Mouse (Mus musculus): ENCODE measurements around the gene Catsper1. TPM values are rescaled to one million over a fixed set of nuclear protein-coding genes. Genes with fewer than 3 reads are reported as not detected.

The Catsper1 gene
- polyA plus RNA-seq, 1 experiment: not detected

DNA sequence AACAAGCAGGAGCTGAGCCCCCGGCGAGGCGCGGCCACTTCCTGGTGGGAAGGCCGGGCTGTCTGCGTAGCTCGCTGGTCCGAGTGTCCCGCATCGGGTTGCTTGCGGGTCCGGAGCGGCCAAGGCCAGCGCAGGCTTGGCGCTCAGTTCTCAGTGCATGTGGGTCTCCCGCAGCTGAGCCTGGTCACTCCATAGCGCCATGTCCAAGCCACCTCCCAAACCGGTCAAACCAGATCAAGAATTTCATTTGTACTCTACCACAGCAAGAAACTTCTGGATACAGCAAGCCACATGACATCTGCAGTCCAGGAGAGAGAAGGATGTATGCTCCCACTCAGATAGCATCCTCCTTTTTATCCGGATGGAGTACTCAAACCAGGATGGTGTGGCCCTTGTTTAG is 7.6 kb upstream of the Catsper1 start:
- no peak overlapping the region for H3K4me3 ChIP-seq (ENCODE audit: control insufficient read depth, insufficient read depth, low read length)
- H3K4me1 ChIP-seq (replicated peaks; ENCODE audit: control insufficient read depth, insufficient read depth, low read length): peaks cover 6% of the 10 kb centered on the region
- WGBS: 95% methylated on average over 19 of the region's 19 CpGs
- no peaks in the 10 kb centered on the region; the same call in 1 of the 2 replicates for H3K27me3 ChIP-seq (ENCODE audit: control insufficient read depth, insufficient read depth, low read length)
- no peak overlapping the region for H3K27ac ChIP-seq (ENCODE audit: control insufficient read depth, insufficient read depth, low read length)
- no peak for DNase-seq
- no peaks in the 10 kb centered on the region for H3K36me3 ChIP-seq (ENCODE audit: control insufficient read depth, insufficient read depth, low read length)
- TF ChIP-seq CTCF (IDR thresholded peaks at IDR 0.05; ENCODE audit: borderline replicate concordance, control insufficient read depth, extremely low read depth, insufficient read depth, low read length, poor library complexity) (no peak), POLR2A (IDR thresholded peaks at IDR 0.05; ENCODE audit: control insufficient read depth, extremely low read depth, insufficient read depth, low read length, poor library complexity) (no peak)

DNA sequence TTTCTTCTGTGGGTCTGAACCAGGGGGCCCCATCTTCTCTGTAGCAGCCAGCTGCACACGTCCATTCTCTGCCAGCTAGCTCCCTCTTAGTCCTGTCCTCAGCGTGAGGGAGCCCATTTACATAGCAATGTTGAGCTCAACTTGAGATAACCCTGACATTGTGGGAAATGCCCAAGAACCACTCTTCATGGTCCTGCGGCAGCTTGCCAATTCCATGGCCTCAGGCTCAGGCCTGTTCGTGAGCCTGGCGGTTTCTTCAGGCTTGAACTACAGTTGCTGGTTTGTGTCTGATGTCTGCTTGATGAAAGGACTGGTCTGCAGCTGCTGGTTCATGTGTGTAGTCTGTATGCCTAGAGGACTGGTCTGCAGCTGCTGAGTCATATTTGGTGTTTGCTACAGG is 800 bp upstream of the Catsper1 start:
- Histone ChIP-seq H3K36me3 (ENCODE audit: control insufficient read depth, insufficient read depth, low read length) (no peaks in the 10 kb centered on the region), H3K27me3 (ENCODE audit: control insufficient read depth, insufficient read depth, low read length) (no peaks in the 10 kb centered on the region; the same call in 1 of the 2 replicates), H3K27ac (ENCODE audit: control insufficient read depth, insufficient read depth, low read length) (no peak overlapping the region), H3K4me1 (replicated peaks; ENCODE audit: control insufficient read depth, insufficient read depth, low read length) (no peaks in the 10 kb centered on the region), H3K4me3 (ENCODE audit: control insufficient read depth, insufficient read depth, low read length) (no peak overlapping the region)
- 91% methylated on average over 5 of the region's 5 CpGs for WGBS
- DNase-seq: no peak
- TF ChIP-seq CTCF (IDR thresholded peaks at IDR 0.05; ENCODE audit: borderline replicate concordance, control insufficient read depth, extremely low read depth, insufficient read depth, low read length, poor library complexity) (no peak), POLR2A (IDR thresholded peaks at IDR 0.05; ENCODE audit: control insufficient read depth, extremely low read depth, insufficient read depth, low read length, poor library complexity) (no peak)

- Histone ChIP-seq H3K36me3 (ENCODE audit: control insufficient read depth, insufficient read depth, low read length) (no peaks in the 10 kb centered on the region), H3K27ac (ENCODE audit: control insufficient read depth, insufficient read depth, low read length) (no peak overlapping the region), H3K4me1 (replicated peaks; ENCODE audit: control insufficient read depth, insufficient read depth, low read length) (no peaks in the 10 kb centered on the region), H3K4me3 (ENCODE audit: control insufficient read depth, insufficient read depth, low read length) (no peak overlapping the region), H3K27me3 (ENCODE audit: control insufficient read depth, insufficient read depth, low read length) (no peaks in the 10 kb centered on the region)
- WGBS: 22% methylated on average over 5 of the region's 5 CpGs
- peak; percentile 76 for DNase-seq
- TF ChIP-seq CTCF (IDR thresholded peaks at IDR 0.05; ENCODE audit: borderline replicate concordance, control insufficient read depth, extremely low read depth, insufficient read depth, low read length, poor library complexity) (no peak), POLR2A (IDR thresholded peaks at IDR 0.05; ENCODE audit: control insufficient read depth, extremely low read depth, insufficient read depth, low read length, poor library complexity) (no peak)
These were observed 2.4 kb downstream of the Catsper1 start for GRCm38 (mm10) chr19:5337975-5338374.

DNA sequence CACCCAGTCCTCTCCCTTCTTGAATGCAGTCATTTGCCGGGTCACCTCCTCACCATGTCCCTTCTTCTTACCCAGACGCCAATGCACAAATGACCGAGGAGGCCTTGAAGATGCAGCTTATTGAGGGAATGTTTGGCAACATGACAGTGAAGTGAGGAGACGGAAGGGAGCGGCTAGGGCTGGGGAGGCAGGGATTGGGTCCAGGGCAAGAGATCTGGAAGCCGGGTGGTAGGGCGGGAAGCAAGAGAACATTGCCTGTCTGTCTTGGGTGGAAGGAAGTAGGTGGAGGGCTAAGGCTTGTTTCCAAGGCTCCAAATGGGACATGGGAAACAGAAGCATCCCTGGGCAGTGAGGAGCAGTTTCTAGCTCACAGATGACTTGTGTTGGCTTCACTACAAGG is 5.8 kb downstream of the Catsper1 start:
- WGBS: 96% methylated on average over 7 of the region's 7 CpGs
- no peak for DNase-seq
- no peaks in the 10 kb centered on the region for H3K36me3 ChIP-seq (ENCODE audit: control insufficient read depth, insufficient read depth, low read length)
- peaks cover 2% of the 10 kb centered on the region for H3K4me1 ChIP-seq (replicated peaks; ENCODE audit: control insufficient read depth, insufficient read depth, low read length)
- H3K27ac ChIP-seq (ENCODE audit: control insufficient read depth, insufficient read depth, low read length): no peak overlapping the region
- H3K4me3 ChIP-seq (ENCODE audit: control insufficient read depth, insufficient read depth, low read length): no peak overlapping the region
- H3K27me3 ChIP-seq (ENCODE audit: control insufficient read depth, insufficient read depth, low read length): no peaks in the 10 kb centered on the region
- no peak for TF ChIP-seq CTCF (IDR thresholded peaks at IDR 0.05; ENCODE audit: borderline replicate concordance, control insufficient read depth, extremely low read depth, insufficient read depth, low read length, poor library complexity)
- TF ChIP-seq POLR2A (IDR thresholded peaks at IDR 0.05; ENCODE audit: control insufficient read depth, extremely low read depth, insufficient read depth, low read length, poor library complexity): no peak

- DNase-seq: no peak
- H3K4me1 ChIP-seq (replicated peaks; ENCODE audit: control insufficient read depth, insufficient read depth, low read length): peaks cover 11% of the 10 kb centered on the region
- no peak for TF ChIP-seq CTCF (IDR thresholded peaks at IDR 0.05; ENCODE audit: borderline replicate concordance, control insufficient read depth, extremely low read depth, insufficient read depth, low read length, poor library complexity)
- no peak for TF ChIP-seq POLR2A (IDR thresholded peaks at IDR 0.05; ENCODE audit: control insufficient read depth, extremely low read depth, insufficient read depth, low read length, poor library complexity)
- no peaks in the 10 kb centered on the region for H3K27me3 ChIP-seq (ENCODE audit: control insufficient read depth, insufficient read depth, low read length)
- H3K4me3 ChIP-seq (ENCODE audit: control insufficient read depth, insufficient read depth, low read length): no peak overlapping the region
- H3K27ac ChIP-seq (ENCODE audit: control insufficient read depth, insufficient read depth, low read length): no peak overlapping the region
- no peaks in the 10 kb centered on the region for H3K36me3 ChIP-seq (ENCODE audit: control insufficient read depth, insufficient read depth, low read length)
- WGBS: 83% methylated on average over 6 of the region's 6 CpGs
These were observed 10.0 kb downstream of the Catsper1 start for GRCm38 (mm10) chr19:5345297-5346131.

DNA sequence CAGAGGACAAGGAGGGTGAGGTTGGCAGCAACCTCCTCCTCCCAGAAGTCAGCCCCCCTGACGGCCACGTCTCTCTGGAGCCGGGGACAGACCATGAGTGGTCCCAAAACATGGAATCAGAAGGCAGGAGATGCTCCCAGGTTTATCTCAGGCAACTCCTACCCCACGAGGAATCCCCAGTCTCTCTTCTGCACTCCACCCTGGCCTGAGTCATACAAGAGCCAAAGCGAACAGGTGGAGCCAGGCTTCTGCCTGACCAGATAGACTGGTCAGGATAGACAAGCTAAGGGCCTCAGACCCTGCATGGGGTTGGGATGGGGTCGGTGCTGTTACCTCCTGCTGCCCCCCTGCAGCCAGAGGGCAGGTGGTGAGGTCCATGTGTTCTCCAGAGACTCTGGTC is 12.5 kb downstream of the Catsper1 start:
- 95% methylated on average over 6 of the region's 6 CpGs for WGBS
- Histone ChIP-seq H3K4me3 (ENCODE audit: control insufficient read depth, insufficient read depth, low read length) (no peak overlapping the region), H3K36me3 (ENCODE audit: control insufficient read depth, insufficient read depth, low read length) (no peaks in the 10 kb centered on the region), H3K27ac (ENCODE audit: control insufficient read depth, insufficient read depth, low read length) (no peak overlapping the region), H3K4me1 (replicated peaks; ENCODE audit: control insufficient read depth, insufficient read depth, low read length) (peaks cover 11% of the 10 kb centered on the region), H3K27me3 (ENCODE audit: control insufficient read depth, insufficient read depth, low read length) (no peaks in the 10 kb centered on the region)
- DNase-seq: no peak
- TF ChIP-seq CTCF (IDR thresholded peaks at IDR 0.05; ENCODE audit: borderline replicate concordance, control insufficient read depth, extremely low read depth, insufficient read depth, low read length, poor library complexity) (no peak), POLR2A (IDR thresholded peaks at IDR 0.05; ENCODE audit: control insufficient read depth, extremely low read depth, insufficient read depth, low read length, poor library complexity) (no peak)

All from thymus, adult 2 months (tissue).